Mouse (Mus musculus): ENCODE data around the gene Gm49394.

Gm49394 gene

GRCm38 (mm10) chr7:142658681-142659180, 11.0 kb downstream of the Gm49394 start:
- DNase-seq = no peak

- DNase-seq = no peak
Observed at GRCm38 (mm10) chr7:142657821-142658614, 11.7 kb downstream of the Gm49394 start.

- DNase-seq = no peak
Observed at GRCm38 (mm10) chr7:142657341-142657791, 12.4 kb downstream of the Gm49394 start.

GRCm38 (mm10) chr7:142656055-142656454, 13.7 kb downstream of the Gm49394 start:
- no peak for DNase-seq

GRCm38 (mm10) chr7:142655633-142656032, 14.1 kb downstream of the Gm49394 start:
- no peak for DNase-seq

- no peak for DNase-seq
Observed at GRCm38 (mm10) chr7:142653726-142654125, 16.0 kb downstream of the Gm49394 start.

- no peak for DNase-seq
Observed at GRCm38 (mm10) chr7:142646676-142647075, 23.1 kb downstream of the Gm49394 start.

GRCm38 (mm10) chr7:142645045-142645444, 24.7 kb downstream of the Gm49394 start:
- no peak for DNase-seq

GRCm38 (mm10) chr7:142636178-142636577, 33.6 kb downstream of the Gm49394 start:
- no peak for DNase-seq

- no peak for DNase-seq
Observed at GRCm38 (mm10) chr7:142630691-142631090, 39.1 kb downstream of the Gm49394 start.

GRCm38 (mm10) chr7:142629806-142630205, 39.9 kb downstream of the Gm49394 start:
- DNase-seq = no peak

- no peak for DNase-seq
Observed at GRCm38 (mm10) chr7:142622180-142622579, 47.6 kb downstream of the Gm49394 start.

- DNase-seq = no peak
Observed at GRCm38 (mm10) chr7:142613077-142613476, 56.7 kb downstream of the Gm49394 start.

- DNase-seq = peak; percentile 69
Observed at GRCm38 (mm10) chr7:142610627-142611406, 58.9 kb downstream of the Gm49394 start.

- no peak for DNase-seq
Observed at GRCm38 (mm10) chr7:142600921-142601320, 68.8 kb downstream of the Gm49394 start.
